Mouse (Mus musculus): ENCODE measurements around the gene Smtn. TPM values are rescaled to one million over a fixed set of nuclear protein-coding genes. Genes with fewer than 3 reads are reported as not detected.

Smtn gene
- total RNA-seq, 4 experiments from 2014 or later, result 64.6 to 81.5 (median 69.0) TPM

DNA sequence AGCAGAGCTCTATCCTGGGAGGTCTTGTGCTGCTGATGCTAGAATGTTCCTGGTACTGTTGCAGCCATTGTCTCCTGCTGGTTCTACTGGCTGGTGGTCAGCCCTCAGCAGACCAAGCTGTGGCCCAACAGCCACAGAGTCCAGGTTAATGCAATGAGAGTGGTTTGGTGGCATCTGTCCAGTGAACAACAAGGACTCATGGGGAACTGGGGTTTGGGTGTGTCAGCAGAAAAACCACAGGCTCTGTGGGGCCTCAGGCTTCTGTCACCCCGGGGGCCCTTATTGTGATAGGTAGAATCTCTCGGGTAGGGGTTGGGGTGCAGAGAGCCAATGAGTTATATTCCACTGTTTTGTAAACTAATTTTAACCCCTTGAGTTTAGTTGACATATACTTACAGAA lies 30.1 kb downstream of the Smtn start:
- DNase-seq (ENCODE audit: low spot score in 2 of 2), result no peak

DNA sequence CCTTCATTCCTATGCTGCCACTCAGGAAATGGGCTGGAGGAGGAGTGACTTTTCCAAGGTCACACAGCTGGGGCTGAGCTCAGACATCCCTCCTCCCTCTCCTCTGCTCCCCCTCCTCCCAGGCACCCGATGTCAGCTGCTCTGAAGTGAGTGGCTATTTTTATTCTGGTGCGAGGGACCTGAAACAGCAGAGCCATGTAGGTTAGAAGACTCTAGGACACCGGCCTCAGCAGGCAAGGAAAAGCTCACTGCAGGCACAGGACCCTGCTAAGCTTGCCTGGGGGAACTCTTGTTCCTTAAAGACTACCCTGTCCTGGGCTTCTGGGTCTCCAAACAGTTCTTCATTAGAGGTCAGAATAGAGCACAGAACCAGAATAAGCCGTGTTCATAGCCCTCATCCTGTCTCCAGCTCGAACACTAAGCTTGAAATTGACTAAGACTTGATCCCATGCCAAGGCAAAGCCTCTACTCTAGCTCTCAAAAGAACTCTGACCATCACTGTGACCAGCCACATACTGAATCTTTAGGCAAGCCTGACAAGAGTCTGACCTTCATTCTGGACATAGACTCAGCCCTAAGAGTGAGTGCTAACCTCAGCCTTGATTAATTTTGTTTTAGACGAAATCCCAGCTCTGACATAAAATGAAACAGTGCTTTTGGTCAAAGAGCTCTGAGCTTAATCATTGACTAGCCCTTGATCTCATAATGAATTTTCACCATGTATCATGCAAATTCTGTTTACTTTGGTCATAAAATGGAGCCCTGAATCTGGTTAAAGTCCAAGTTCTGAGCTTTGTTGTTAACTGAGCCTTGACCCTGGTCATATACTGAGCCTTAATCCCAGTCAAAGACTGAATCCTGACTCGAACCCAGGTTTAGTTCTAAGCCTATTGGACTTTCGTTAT lies 31.0 kb downstream of the Smtn start:
- DNase-seq (ENCODE audit: low spot score in 2 of 2), result no peak

DNA sequence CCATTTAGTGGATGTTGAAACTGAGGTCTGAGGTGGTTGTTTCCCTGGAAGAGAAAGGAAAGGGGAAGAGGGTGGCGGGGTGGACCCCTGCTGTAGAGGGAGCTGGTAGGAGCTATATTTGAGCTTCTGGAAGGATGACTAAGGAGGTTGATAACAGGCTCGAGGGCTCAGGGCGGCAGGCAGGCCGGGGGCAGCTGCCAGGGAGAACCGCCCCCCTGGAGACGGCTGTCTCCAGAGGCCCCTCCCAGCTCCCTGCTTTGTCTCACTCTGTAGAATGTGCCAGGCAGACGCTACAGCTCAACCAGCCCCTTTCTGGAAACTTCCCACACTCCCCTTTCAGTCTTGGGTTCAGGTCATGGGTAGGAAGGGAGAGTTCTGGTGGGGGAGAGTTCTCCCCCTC lies 32.2 kb downstream of the Smtn start:
- no peak for DNase-seq (ENCODE audit: low spot score in 2 of 2)

DNA sequence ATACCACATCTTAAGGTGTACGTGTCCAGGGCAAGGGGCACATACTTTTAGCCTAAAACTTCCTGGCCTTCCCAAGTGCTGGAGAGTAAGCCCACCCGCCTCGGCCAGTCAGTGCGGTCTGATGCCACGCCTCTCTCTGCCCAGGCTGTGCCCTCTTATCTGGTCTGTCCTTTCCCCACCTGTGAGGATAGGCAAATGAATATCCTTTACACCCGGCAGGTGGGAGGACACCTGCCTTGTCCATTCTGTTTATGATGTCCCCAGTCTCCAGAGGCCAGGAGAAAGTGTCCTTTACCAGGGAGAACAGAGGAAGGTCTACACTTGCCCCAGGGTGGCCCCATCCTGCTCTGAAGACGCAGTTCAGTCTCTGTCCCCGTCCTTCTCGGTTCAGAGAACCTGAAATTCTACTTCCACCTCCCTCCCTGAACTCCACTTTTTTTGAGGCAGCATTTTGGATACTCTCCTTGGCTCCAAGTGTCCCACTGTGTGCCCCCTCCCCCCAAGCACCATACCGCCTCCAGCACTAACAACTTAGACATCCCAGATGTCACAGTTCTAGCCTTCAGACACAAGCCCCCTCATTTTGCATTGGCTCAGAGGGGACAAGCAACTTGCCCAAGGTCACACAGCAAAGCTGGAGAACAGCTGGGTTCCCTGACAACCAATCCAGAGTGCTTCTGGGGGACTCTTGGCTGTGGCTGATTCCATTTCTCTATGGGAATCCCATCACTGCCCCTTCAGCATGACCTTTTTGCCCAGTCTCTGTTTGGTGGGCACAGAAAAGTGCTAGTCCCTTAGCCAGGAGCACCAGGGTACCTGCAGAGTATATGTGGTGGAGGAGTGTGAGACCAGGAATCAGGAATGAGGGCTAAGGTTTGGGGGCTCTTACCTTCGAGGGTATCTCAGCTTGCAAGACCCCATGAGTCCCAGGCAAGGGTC lies 36.4 kb downstream of the Smtn start:
- DNase-seq (ENCODE audit: low spot score in 2 of 2), result no peak

DNA sequence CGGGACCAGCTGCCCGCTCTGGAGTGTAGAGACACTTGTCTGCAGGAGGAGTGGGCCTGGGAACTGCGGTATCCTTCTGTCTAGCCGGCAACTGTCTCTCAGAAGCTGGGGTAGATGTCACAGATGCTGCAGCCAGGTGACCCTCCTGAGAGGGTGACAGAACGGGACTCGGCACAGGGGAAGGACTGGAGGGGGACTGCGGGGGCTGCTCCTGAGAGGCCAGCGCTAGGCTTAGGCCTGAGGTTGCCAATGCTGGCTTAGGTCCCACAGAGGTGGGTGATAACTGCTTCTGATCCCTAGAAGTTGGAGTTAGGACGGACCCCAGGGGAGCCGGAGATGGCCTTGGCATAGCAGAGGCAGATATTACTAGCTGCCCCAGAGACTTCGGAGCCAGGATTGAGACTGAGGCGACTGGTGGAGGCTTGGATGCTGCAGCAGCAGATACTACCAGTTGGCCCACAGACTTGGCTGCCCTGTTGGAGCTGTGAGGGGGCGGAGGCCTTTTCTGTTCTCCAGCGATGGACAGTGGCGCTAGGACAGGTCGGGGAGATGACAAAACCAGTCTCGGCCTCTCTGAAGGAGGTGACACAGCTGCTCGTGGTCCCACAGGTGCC lies 37.8 kb downstream of the Smtn start:
- DNase-seq (ENCODE audit: low spot score in 2 of 2), result no peak

DNA sequence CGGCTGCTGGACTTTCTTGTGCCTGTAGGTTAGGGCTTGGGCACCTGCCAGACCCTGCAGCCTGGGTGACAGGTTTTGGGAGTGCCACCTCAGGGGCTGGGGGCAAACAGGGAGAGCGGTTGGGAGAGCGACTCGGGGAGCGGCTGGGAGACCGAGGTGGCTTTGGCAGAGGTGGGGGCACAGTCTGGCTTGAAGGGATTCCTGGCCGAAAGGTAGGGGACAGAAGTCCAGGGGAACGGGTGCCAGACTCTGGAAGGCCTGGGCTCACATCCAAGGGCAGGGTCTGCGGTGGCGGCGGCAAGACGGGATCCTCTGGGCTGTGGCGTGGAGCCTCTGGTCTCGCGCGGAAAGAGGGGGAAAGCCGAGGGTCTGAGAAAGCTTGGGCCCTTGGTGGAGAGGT lies 38.4 kb downstream of the Smtn start:
- DNase-seq (ENCODE audit: low spot score in 2 of 2), result no peak

DNA sequence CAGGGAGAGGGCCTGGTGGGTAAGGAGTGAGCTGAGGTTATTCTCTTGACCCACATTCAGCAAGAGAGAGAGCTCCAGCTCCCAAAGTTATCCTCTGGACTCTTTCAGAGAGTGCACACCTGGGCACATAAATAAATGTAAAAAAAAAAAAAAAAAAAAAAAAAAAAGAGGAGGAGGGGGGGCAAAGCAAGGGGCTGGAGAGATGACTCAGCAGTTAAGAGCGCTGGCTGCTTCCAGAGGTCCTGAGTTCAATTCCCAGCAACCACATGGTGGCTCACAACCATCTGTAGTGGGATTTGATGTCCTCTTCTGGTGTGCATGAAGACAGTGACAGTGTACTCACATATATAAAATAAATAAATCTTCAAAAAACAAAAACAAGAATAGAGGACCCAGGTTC lies 43.1 kb downstream of the Smtn start:
- DNase-seq (ENCODE audit: low spot score in 2 of 2), result no peak

DNA sequence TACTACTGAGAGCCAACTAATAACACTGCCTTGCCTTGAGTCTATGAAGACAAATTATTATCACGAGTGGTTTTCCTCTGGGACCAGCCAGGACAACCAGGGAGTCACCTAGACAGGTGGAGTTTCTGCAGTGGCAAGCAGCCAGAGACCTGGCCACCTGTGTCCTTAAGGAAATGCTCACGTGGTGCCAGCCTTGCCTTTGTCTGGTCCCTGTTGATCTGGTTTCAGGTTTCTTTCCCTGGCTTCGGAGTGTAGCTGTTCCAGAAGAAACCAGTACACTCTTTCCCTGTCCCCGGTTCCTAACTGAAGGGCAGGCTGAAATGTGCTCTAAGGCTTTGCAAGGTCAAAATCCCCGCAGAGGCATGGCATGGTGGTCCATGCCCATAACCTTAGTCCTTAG lies 43.7 kb downstream of the Smtn start:
- no peak for DNase-seq (ENCODE audit: low spot score in 2 of 2)

DNA sequence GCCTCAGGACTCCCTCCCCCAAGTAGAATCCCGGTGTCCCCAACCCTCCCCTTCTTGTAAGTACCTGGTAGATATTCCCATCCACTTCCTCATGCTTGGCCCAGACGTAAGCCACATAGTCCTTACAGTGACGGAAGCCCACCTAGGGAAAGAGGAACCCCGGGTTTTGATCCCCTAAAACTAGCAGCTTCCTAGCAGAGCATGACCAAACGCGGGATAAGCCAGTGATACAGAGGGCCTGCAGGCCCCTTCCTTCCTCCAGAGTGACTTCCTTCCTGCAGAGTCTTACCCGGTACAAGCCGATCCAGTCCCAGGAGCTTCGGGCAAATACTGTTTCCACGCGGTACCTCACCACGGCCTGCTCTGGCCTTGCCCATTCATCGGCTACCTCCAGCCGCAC lies 44.9 kb downstream of the Smtn start:
- DNase-seq (ENCODE audit: low spot score in 2 of 2), result no peak

DNA sequence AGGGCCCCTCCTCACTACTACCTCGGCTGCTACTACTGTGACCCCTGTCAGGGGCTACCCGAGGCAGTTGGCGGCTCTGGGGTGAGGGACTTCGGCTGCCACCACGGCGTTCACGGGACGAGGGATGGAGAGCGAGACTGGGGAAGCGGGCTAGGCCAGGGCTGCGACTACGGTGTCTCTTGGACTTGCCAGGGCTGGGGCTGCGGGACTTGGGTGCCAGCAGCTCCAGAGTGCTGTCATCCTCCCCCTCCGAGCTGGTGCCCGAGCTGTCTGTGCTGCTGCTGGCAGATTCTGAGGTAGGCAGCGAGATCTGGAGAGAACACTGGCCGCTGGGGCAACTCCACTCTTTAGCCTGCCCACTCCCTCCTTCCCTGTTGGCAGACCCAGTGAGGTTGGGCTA lies 45.6 kb downstream of the Smtn start:
- no peak for DNase-seq (ENCODE audit: low spot score in 2 of 2)

DNA sequence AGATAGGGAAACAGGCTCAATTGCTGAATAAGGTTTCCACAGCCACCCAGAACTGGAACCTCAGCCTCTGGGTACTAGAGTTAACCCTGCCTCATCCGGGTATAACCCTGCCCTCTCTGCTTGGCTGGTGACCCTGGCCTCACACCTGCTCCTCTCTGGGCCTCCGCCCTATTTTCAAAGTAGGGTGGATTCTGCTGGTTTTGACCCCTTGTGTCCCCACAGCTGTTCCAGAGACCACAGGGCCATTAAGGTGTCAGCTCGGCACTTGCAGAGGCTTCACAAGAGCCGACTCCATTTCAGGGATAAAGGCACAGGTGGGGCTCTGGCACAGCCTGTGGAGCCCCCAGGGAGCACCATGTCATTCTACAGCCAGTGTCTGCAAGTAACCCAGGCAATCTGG lies 47.7 kb downstream of the Smtn start:
- DNase-seq (ENCODE audit: low spot score in 2 of 2), result no peak

DNA sequence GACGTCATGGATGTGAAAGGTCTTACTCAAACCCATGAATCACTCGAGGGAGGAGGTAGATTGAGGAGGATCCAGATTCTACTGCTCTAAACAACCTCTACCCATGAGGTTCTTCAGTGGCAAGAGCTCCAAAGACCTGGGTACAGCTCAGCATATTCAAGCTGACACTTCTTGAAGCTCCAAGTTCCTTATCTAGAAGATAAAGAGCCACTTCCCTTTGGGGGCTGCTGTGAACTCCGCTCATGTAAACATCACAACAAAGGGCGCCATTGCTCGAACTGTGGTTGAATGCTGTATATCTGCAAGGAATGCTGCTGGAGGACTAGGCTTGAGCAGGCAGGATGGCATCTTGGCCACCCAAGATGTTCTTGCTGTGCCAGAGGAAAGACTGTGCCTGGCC lies 51.4 kb downstream of the Smtn start:
- DNase-seq (ENCODE audit: low spot score in 2 of 2), result no peak

DNA sequence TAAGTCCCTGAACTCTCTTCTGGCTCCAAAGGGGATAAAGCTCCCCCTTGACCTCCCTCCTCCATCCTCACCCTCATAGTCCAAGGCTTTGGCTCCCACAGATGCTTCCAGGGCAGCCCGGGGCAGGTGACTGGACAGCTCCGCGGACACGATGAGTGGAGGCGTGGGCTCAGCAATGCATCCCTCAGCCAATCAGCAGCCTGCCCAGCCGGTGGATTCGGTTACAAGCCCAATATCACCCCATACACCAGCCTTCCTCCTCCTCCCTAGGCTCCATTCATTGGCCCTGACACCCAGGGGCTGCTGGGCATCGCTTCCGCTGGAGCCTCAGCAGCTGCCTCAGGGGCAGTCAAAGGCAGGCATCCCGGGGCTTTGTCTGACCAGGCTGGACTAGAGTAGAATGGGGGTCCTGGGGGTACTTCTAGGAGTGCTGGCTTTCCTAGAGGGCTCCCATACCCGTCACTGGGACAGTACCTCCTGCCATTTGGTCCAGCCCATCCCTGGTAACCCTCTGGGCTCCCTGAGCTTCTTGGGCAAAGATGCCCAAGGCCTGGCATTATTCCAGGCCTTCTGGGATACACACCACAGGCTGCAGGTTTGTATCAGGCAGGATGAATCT lies 52.4 kb downstream of the Smtn start, which contains the start of gene Pla2g3:
Pla2g3 (plus strand) TSS at position 333 of the 619 bp plus-strand sequence.
- DNase-seq (ENCODE audit: low spot score in 2 of 2), result no peak

DNA sequence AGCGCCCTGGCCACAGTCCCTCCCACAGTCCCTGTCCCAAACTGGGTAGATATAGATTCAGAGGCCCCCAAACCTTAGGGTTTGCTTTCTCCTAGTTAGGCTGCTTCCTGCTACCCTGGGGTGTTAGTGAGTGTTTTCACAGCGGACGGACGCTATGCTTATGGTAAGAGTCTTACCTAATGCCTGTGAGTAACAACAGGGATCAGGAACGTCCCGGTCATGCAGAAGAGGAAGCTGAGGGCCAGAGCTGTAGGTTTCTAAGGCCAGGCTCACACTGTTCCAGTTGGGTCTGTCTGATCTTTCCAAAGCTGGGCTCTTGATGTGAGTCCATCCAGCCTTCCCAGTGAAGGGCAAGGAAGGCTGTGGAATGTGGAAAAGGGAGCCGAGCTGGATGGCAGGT lies 54.1 kb downstream of the Smtn start:
- DNase-seq (ENCODE audit: low spot score in 2 of 2), result no peak

DNA sequence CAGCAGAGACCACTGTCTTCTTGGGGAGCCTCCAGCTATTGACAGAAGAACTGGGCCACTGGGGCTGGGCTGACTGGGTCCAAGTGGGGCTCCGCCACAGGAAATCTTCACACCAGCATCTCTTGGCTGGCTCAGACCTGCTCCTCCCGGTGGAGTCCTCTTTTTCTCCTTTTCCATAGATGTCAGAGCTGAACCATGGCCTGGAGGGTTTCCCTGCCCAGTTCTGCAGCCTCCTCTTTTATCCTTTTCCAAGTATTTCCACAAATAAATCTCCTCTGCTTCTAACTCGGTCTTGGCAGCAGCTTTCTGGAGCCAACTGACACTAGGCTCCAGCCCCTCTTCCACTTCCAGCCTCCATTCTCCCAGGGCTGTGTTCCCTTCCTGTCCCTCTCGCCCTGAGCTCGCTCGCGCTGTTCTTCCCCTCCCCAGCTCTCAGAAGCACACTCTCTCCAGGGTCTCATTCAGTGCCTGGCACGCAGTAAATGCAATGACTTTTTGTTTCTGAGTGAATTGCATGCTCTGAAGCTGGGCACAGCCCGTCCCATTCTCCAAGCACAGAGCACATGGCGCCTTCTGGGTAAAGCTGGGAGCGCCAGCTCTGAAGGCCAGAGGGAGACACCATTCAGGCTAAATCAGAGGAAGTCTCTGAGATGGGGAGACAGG lies 56.3 kb downstream of the Smtn start:
- DNase-seq (ENCODE audit: low spot score in 2 of 2), result no peak

DNA sequence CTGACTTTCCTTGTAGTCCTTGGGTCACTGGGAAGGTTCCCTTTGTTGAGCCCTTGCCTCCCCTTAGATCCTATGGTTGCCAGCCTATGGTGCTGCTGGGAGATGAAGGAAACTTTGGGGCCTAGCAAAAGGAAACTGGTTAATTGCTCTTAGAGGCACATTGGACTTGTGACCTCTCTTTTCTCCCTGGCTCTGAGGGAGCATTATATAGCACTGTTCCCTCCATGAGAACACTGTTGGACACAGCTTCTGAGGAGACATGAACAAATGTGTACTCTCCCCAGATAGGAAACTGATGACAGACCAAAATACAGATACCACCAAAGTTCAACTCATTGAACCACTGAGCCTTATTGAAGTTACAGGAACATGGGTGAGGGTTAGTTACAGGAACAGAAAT lies 64.9 kb downstream of the Smtn start:
- no peak for DNase-seq (ENCODE audit: low spot score in 2 of 2)

DNA sequence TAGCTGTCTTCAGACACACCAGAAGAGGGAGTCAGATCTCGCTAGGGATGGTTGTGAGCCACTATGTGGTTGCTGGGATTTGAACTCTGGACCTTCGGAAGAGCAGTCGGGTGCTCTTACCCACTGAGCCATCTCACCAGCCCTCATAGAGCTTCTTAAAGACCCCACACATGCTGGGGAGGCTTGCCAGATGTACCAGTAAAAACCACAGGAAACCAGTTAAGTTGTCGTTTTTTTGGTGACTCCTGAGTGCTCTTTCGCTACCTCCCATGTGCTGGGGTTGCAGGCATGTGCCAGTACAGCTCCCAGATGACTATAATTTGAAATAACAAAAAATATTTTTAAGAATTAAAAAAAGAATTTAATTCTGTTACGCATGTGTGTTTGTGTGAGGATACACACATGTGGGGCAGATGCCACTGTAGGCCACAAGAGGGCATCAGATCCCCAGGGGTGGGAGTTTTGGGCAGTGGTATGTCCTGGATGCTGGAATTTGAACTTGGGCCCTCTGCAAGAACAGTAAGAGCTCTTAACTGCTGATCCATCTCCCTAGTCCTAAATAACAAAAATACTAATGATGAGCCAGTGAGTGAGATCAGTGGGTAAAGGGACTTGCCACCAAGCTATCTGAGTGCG lies 65.8 kb downstream of the Smtn start:
- no peak for DNase-seq (ENCODE audit: low spot score in 2 of 2)

DNA sequence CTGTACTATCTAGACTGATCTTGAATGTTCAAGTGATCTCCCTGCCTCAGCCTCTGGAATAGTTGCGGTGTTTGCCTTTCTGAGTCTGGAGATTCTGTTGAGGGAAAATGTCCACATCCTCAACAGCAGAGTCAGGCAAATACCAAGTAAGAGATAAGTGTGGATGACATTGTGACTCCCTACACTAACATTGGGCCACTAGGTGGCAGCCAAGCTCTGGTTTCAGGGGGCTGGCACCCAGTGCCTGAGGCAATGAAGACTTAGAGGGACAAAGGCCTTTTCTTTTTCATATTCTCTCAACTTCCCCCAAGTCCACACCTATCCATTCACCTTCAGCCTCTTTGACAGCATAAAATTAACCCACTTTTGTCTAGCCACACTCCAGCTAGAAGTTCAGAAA lies 67.9 kb downstream of the Smtn start:
- DNase-seq (ENCODE audit: low spot score in 2 of 2), result peak; percentile 65 to 76

DNA sequence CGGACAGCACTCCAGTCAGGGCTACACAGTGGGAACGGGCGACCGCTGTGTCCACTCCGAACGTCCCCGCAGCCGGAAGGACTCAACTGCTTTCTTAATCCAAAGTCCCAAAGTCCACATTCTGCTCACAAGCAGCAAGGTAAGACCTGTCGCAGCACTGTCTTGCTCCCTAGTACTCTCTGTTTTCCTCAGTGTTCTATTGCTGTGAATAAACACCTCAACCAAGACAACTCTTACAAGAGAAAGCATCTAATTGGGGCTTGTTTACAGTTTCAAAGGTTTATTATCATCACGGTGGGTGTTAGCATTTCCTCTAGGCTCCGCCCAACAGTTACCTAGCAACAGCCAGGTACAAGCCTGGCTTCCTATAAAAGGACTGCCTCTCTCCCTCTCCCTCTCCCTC lies 69.0 kb downstream of the Smtn start:
- no peak for DNase-seq (ENCODE audit: low spot score in 2 of 2)

All from gastrocnemius, adult 8-10 months (tissue).